Mouse (Mus musculus): ENCODE results near the gene Bckdk. TPM values are rescaled to one million over a fixed set of nuclear protein-coding genes. Genes with fewer than 3 reads are reported as not detected.

Bckdk gene
- polyA plus RNA-seq, 1 experiment from 2014 or later, result 131 TPM

DNA sequence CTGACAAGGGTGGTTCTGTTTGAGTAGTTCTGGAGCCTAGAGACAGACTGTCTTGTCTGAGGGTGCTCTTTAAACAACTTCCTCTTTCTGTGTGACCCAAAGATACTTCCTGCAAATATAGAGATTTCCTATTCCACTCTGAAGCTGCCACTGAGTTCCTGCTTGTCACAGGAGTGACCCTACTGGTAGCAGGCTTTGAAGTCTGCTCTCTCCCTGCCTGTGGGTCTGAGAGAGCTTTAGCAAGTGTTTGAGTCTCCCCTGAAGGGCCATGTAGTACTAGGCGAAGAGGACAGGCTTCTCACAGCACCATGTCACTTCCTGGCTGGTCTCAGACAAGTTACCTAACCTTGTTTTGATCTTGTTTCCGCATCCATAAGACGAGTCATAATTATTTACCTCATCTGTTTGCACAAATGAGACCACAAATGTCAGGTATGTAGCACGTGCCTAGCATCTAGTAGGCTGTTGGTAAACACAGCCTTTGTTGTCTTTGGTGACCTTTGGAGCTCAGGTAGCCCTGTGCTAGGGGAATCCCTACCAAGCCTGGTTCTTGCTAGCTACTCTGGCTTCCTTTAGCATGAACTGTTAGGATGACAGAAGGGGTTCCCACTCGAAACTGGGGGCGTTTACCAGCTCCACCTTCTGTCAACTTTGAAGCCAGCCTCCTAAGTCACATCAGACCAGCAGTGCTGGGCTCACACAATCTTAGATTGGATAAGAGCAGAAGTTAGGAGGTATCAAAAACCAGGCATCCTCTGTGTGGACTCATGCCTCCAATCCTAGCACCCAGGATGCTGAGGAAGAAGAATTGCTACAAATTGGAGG lies 18.8 kb downstream of the Bckdk start:
- Histone ChIP-seq H3K4me1 (ENCODE audit: control insufficient read depth, insufficient read depth, low read length) (no peaks in the 10 kb centered on the region), H3K9me3 (replicated peaks; ENCODE audit: control insufficient read depth, low read length) (no peaks in the 10 kb centered on the region), H3K4me3 (ENCODE audit: low read depth, low read length) (no peak overlapping the region), H3K36me3 (ENCODE audit: control insufficient read depth, insufficient read depth, low read length) (peaks cover 67% of the 10 kb centered on the region), H3K27ac (ENCODE audit: low read depth, low read length) (no peak overlapping the region), H3K4me2 (ENCODE audit: low read length) (no peak overlapping the region), H3K27me3 (replicated peaks; ENCODE audit: control insufficient read depth, insufficient read depth, low read length) (no peaks in the 10 kb centered on the region), H3K9ac (ENCODE audit: low read length) (no peak overlapping the region)
- no peak for ATAC-seq
- 85% methylated on average over 6 of the region's 6 CpGs for WGBS
- no peak for DNase-seq (ENCODE audit: low spot score)

DNA sequence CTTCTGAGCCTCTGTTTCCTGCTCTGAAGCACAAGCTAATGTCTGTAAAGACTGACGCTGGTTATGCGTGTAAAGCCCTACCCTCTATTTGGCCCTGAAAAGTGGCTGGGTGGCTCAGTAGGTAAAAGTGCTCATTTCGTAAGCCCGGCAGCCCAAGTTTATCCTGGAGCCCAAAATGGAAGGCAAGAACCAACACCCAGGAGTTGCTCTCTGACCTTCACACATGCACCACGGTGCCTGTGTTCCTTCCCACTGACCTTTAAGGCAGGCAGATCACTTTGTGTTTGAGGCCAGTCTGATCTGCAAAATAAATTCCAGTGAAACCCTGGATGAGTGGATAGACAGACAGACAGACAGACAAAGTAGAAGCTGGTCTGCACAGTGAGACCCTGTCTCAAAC lies 19.8 kb downstream of the Bckdk start:
- no peaks in the 10 kb centered on the region for H3K4me1 ChIP-seq (ENCODE audit: control insufficient read depth, insufficient read depth, low read length)
- peaks cover 58% of the 10 kb centered on the region for H3K36me3 ChIP-seq (ENCODE audit: control insufficient read depth, insufficient read depth, low read length)

DNA sequence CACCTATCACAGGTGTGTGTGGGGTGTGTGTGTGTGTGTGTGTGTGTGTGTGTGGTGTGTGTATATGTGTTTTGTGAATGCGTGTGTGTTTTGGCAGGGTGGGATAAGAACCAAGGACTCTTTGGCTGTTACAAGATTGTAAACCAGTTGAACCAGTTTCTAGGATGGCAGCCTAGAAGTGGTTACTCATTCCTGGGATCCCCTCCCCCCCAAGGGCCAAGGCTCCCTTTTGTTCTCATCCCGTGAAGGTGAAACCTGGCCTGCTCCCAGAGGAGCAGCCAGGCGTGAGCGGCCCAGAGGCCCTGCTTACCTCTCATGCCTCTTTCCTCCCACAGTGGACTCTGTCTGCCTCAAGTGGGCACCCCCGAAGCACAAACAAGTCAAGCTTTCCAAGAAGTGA lies 21.4 kb downstream of the Bckdk start:
- Histone ChIP-seq H3K36me3 (ENCODE audit: control insufficient read depth, insufficient read depth, low read length) (peaks cover 54% of the 10 kb centered on the region), H3K4me3 (ENCODE audit: low read depth, low read length) (no peak overlapping the region), H3K27me3 (replicated peaks; ENCODE audit: control insufficient read depth, insufficient read depth, low read length) (no peaks in the 10 kb centered on the region; the same call in 1 of the 2 replicates), H3K9ac (ENCODE audit: low read length) (no peak overlapping the region), H3K9me3 (replicated peaks; ENCODE audit: control insufficient read depth, low read length) (no peaks in the 10 kb centered on the region), H3K4me1 (ENCODE audit: control insufficient read depth, insufficient read depth, low read length) (no peaks in the 10 kb centered on the region), H3K4me2 (ENCODE audit: low read length) (no peak overlapping the region), H3K27ac (ENCODE audit: low read depth, low read length) (no peak overlapping the region)
- DNase-seq (ENCODE audit: low spot score) (no peak), ATAC-seq (no peak)
- WGBS, result 51% methylated on average over 5 of the region's 5 CpGs

More for the DNA sequence above, 19.8 kb downstream of the Bckdk start:
- Histone ChIP-seq H3K27me3 (replicated peaks; ENCODE audit: control insufficient read depth, insufficient read depth, low read length) (no peaks in the 10 kb centered on the region), H3K9me3 (replicated peaks; ENCODE audit: control insufficient read depth, low read length) (no peaks in the 10 kb centered on the region), H3K4me3 (ENCODE audit: low read depth, low read length) (no peak overlapping the region), H3K27ac (ENCODE audit: low read depth, low read length) (no peak overlapping the region), H3K9ac (ENCODE audit: low read length) (no peak overlapping the region), H3K4me2 (ENCODE audit: low read length) (no peak overlapping the region)
- 91% methylated on average over 5 of the region's 5 CpGs for WGBS
- DNase-seq (ENCODE audit: low spot score) (no peak), ATAC-seq (no peak)

DNA sequence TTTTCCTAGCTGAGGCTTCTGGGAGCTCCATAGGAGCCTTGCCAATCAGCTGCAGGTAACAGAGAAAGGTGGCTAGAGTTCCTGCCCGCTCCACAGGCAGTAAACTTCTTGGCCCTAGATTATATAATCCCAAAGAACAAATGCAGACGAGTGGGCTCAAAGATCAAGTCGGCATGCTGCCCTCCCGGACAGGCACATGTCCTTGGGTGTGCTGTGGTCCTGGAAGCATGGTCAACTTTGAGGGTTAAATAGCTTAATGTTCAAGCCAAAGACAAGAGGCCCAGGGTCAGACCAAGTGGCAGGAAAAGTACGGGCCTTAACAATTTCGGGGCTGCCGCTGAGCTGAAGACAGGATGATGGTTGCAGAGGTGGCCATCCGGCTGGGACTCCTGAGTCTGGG lies 22.2 kb downstream of the Bckdk start:
- Histone ChIP-seq H3K4me2 (ENCODE audit: low read length) (no peak overlapping the region), H3K27me3 (replicated peaks; ENCODE audit: control insufficient read depth, insufficient read depth, low read length) (no peaks in the 10 kb centered on the region; the same call in 1 of the 2 replicates), H3K36me3 (ENCODE audit: control insufficient read depth, insufficient read depth, low read length) (peaks cover 46% of the 10 kb centered on the region), H3K4me1 (ENCODE audit: control insufficient read depth, insufficient read depth, low read length) (no peaks in the 10 kb centered on the region), H3K9me3 (replicated peaks; ENCODE audit: control insufficient read depth, low read length) (no peaks in the 10 kb centered on the region), H3K27ac (ENCODE audit: low read depth, low read length) (no peak overlapping the region), H3K4me3 (ENCODE audit: low read depth, low read length) (no peak overlapping the region), H3K9ac (ENCODE audit: low read length) (no peak overlapping the region)
- DNase-seq (ENCODE audit: low spot score) (no peak), ATAC-seq (no peak)
- 89% methylated on average over 8 of the region's 8 CpGs for WGBS

DNA sequence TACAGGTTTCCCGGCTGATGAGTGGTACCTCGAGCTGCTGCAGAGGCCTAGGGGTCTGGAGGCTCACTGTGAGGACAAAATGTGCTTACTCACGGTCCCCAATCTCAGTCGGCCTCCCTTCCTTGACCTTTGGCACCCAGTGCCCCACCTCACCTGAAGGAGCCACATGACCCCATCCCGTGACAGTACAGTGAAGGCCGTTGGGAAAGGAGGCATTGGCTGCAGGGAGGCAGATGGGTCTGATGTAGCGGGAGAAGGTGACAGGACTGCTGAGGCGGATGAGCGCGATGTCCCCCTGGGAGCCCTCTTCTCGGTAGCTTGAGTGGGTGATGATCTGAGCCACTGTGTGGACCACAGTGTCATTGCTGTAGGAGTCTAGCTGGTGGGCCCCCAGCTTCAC lies 23.0 kb downstream of the Bckdk start:
- H3K4me2 ChIP-seq (ENCODE audit: low read length), result no peak overlapping the region
- H3K27ac ChIP-seq (ENCODE audit: low read depth, low read length), result no peak overlapping the region
- H3K9ac ChIP-seq (ENCODE audit: low read length), result no peak overlapping the region
- DNase-seq (ENCODE audit: low spot score) (no peak), ATAC-seq (no peak)
- no peak overlapping the region for H3K4me3 ChIP-seq (ENCODE audit: low read depth, low read length)
- no peaks in the 10 kb centered on the region; the same call in 1 of the 2 replicates for H3K27me3 ChIP-seq (replicated peaks; ENCODE audit: control insufficient read depth, insufficient read depth, low read length)
- no peaks in the 10 kb centered on the region for H3K4me1 ChIP-seq (ENCODE audit: control insufficient read depth, insufficient read depth, low read length)
- peaks cover 45% of the 10 kb centered on the region for H3K36me3 ChIP-seq (ENCODE audit: control insufficient read depth, insufficient read depth, low read length)
- H3K9me3 ChIP-seq (replicated peaks; ENCODE audit: control insufficient read depth, low read length), result no peaks in the 10 kb centered on the region
- WGBS, result 89% methylated on average over 11 of the region's 11 CpGs

DNA sequence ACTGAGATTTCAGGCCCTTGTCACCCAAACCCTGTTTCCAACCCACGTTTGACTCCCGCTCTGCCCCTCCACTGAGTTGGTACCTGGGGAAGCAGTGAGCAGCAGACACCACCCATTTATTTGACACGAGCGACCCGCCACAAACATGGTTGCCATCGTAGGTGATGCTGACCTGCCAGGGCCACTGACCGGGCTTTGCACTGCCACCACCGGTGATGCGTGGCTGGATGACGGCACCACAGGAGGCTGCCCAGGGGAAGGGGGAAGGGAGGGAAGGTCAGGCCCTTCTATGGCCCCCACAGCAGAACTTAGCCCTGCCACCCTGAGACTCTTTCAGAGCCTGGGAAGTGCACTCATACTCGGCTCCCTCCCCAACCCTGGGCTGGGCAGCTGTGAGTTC lies 23.8 kb downstream of the Bckdk start:
- ATAC-seq (no peak), DNase-seq (ENCODE audit: low spot score) (no peak)
- no peaks in the 10 kb centered on the region for H3K9me3 ChIP-seq (replicated peaks; ENCODE audit: control insufficient read depth, low read length)
- H3K36me3 ChIP-seq (ENCODE audit: control insufficient read depth, insufficient read depth, low read length), result peaks cover 38% of the 10 kb centered on the region
- H3K4me1 ChIP-seq (ENCODE audit: control insufficient read depth, insufficient read depth, low read length), result no peaks in the 10 kb centered on the region
- H3K9ac ChIP-seq (ENCODE audit: low read length), result no peak overlapping the region
- H3K27ac ChIP-seq (ENCODE audit: low read depth, low read length), result no peak overlapping the region
- H3K4me3 ChIP-seq (ENCODE audit: low read depth, low read length), result no peak overlapping the region
- no peaks in the 10 kb centered on the region; the same call in 1 of the 2 replicates for H3K27me3 ChIP-seq (replicated peaks; ENCODE audit: control insufficient read depth, insufficient read depth, low read length)
- H3K4me2 ChIP-seq (ENCODE audit: low read length), result no peak overlapping the region
- WGBS, result 84% methylated on average over 11 of the region's 11 CpGs

DNA sequence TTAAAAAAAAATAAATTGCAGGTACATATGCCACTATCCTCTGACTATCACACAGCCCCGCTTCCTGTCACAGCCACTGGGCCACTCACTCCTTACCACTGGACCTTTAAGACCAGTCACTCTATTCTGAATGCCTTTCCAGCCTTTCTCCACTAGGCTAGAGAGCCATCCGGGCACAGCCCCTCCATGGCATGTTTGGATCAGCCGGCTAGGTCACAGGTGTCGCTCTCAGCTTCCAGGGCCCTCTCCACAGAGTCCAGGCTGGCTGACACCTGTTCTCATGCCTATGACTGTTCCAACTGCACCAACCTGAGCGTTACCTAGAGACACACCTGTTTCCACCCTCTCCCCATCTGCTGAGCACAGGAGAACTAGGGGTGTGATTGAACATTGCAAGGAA lies 24.7 kb downstream of the Bckdk start:
- 47% methylated on average over 5 of the region's 5 CpGs for WGBS
- ATAC-seq (no peak), DNase-seq (ENCODE audit: low spot score) (no peak)
- no peaks in the 10 kb centered on the region; the same call in 1 of the 2 replicates for H3K27me3 ChIP-seq (replicated peaks; ENCODE audit: control insufficient read depth, insufficient read depth, low read length)
- H3K36me3 ChIP-seq (ENCODE audit: control insufficient read depth, insufficient read depth, low read length), result peaks cover 30% of the 10 kb centered on the region
- no peak overlapping the region for H3K4me2 ChIP-seq (ENCODE audit: low read length)
- H3K27ac ChIP-seq (ENCODE audit: low read depth, low read length), result no peak overlapping the region
- H3K4me3 ChIP-seq (ENCODE audit: low read depth, low read length), result no peak overlapping the region
- no peaks in the 10 kb centered on the region for H3K9me3 ChIP-seq (replicated peaks; ENCODE audit: control insufficient read depth, low read length)
- H3K4me1 ChIP-seq (ENCODE audit: control insufficient read depth, insufficient read depth, low read length), result no peaks in the 10 kb centered on the region
- H3K9ac ChIP-seq (ENCODE audit: low read length), result no peak overlapping the region

DNA sequence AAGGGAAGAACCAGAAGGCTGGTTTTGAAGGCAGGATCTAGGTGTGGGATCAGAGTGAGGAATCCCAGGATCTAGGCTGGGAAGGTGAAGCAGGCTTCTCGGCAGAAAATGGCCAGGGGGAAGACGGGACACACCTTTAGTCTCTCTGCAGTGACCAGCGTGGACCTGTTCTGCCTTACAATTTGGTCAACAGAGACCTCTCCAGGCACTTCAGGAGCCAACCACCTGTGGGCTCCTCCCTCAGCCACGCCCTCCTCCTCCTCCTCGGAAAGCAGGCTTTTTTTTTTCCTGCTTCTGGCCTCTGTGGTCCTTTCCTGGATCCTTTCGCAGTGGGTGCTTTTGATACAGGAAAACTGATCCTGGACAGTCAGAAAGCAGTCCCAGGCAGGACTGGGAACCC lies 26.0 kb downstream of the Bckdk start, which contains the start of gene Prss8:
Gene Prss8 (minus strand): TSS at position 182 of the 400 bp plus-strand sequence.
- Histone ChIP-seq H3K4me3 (ENCODE audit: low read depth, low read length) (no peak within 1 kb of the TSS), H3K4me1 (ENCODE audit: control insufficient read depth, insufficient read depth, low read length) (0 out of 2 replicates have a peak, but pooled peaks cover 3% of the 10 kb centered on the region), H3K36me3 (ENCODE audit: control insufficient read depth, insufficient read depth, low read length) (peaks cover 17% of the 10 kb centered on the region), H3K27me3 (replicated peaks; ENCODE audit: control insufficient read depth, insufficient read depth, low read length) (no peaks in the 10 kb centered on the region; the same call in 1 of the 2 replicates), H3K9ac (ENCODE audit: low read length) (no peak within 1 kb of the TSS), H3K4me2 (ENCODE audit: low read length) (no peak within 1 kb of the TSS), H3K9me3 (replicated peaks; ENCODE audit: control insufficient read depth, low read length) (no peaks in the 10 kb centered on the region), H3K27ac (ENCODE audit: low read depth, low read length) (no peak within 1 kb of the TSS)
- DNase-seq (ENCODE audit: low spot score) (no peak), ATAC-seq (no peak)
- WGBS, result 15% methylated on average over 6 of the region's 6 CpGs

DNA sequence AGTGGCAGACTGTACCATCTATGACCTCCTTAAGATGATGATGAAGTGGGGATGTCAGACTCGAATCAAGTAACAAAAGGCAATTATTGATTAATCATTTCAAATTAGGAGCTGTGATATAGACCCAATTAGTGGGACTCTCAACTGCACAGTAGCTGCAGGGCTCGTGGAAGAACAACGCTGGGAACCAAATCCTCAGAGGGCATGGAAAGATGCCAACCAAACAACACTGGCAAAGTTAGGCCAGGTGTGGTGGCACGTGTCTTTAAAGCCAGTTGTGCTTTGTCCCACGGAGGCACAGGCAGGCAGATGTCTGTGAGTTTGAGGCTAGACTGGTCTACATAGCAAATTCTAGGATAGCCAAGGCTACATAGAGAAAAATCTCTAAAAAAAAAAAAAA lies 26.8 kb downstream of the Bckdk start:
- Histone ChIP-seq H3K27me3 (replicated peaks; ENCODE audit: control insufficient read depth, insufficient read depth, low read length) (no peaks in the 10 kb centered on the region; the same call in 1 of the 2 replicates), H3K27ac (ENCODE audit: low read depth, low read length) (no peak overlapping the region), H3K36me3 (ENCODE audit: control insufficient read depth, insufficient read depth, low read length) (peaks cover 10% of the 10 kb centered on the region), H3K4me3 (ENCODE audit: low read depth, low read length) (no peak overlapping the region), H3K4me2 (ENCODE audit: low read length) (no peak overlapping the region), H3K9me3 (replicated peaks; ENCODE audit: control insufficient read depth, low read length) (no peaks in the 10 kb centered on the region), H3K9ac (ENCODE audit: low read length) (no peak overlapping the region), H3K4me1 (ENCODE audit: control insufficient read depth, insufficient read depth, low read length) (0 out of 2 replicates have a peak, but pooled peaks cover 4% of the 10 kb centered on the region)
- DNase-seq (ENCODE audit: low spot score), result no peak
- WGBS, result 64% methylated on average over 5 of the region's 5 CpGs
- ATAC-seq, result no peak

Measured in forebrain, embryonic 14.5 days (tissue).